Mouse (Mus musculus) lung, postnatal 14 days (tissue): Measurements from ENCODE around the gene Trpc2.
"Not testable (repeated sequence)": the region's sequence is repeated elsewhere in the genome, so short reads cannot be mapped to it uniquely, and the experiment has no call there.

Experiments used
- DNase-seq: peaks from one replicate; pipeline ENCODE4 v3.0.0; 2021

Gene Trpc2

GRCm38 (mm10) chr7:102082816-102083215 lies at the start of gene Trpc2:
Gene Trpc2, plus strand, starts transcription at chr7:102083116.
- no peak for DNase-seq

- no peak for DNase-seq
Observed at GRCm38 (mm10) chr7:102034904-102035303, 48.0 kb upstream of the Trpc2 start.

- no peak for DNase-seq
Observed at GRCm38 (mm10) chr7:102035534-102035933, 47.4 kb upstream of the Trpc2 start.

- no peak for DNase-seq
Observed at GRCm38 (mm10) chr7:102037318-102037717, 45.6 kb upstream of the Trpc2 start.

- no peak for DNase-seq
Observed at GRCm38 (mm10) chr7:102042314-102042713, 40.6 kb upstream of the Trpc2 start.

- not testable (repeated sequence) for DNase-seq
Observed at GRCm38 (mm10) chr7:102048524-102048923, 34.4 kb upstream of the Trpc2 start.

- DNase-seq, result no peak
Observed at GRCm38 (mm10) chr7:102061353-102061752, 21.6 kb upstream of the Trpc2 start.

- no peak for DNase-seq
Observed at GRCm38 (mm10) chr7:102062203-102062602, 20.7 kb upstream of the Trpc2 start.

GRCm38 (mm10) chr7:102063891-102064290 lies 19.0 kb upstream of the Trpc2 start:
- no peak for DNase-seq

- no peak for DNase-seq
Observed at GRCm38 (mm10) chr7:102064655-102065045, 18.3 kb upstream of the Trpc2 start.

- peak; percentile 89 for DNase-seq
Observed at GRCm38 (mm10) chr7:102065046-102065891, 17.6 kb upstream of the Trpc2 start, which contains the start of the genes Rnf121, Xndc1 and Xntrpc. Gene Rnf121, minus strand, starts transcription at chr7:102065469. Gene Xndc1, plus strand, starts transcription at chr7:102065511. Gene Xntrpc, plus strand, starts transcription at chr7:102065713.

GRCm38 (mm10) chr7:102066363-102066762 lies 16.6 kb upstream of the Trpc2 start:
- DNase-seq, result no peak

- DNase-seq, result peak; percentile 35
Observed at GRCm38 (mm10) chr7:102076714-102077296, 6.1 kb upstream of the Trpc2 start.

GRCm38 (mm10) chr7:102078517-102078916 lies 4.4 kb upstream of the Trpc2 start:
- DNase-seq, result peak; percentile 46

GRCm38 (mm10) chr7:102080311-102080710 lies 2.6 kb upstream of the Trpc2 start:
- DNase-seq, result no peak

GRCm38 (mm10) chr7:102081784-102082183 lies 1.1 kb upstream of the Trpc2 start:
- DNase-seq, result no peak

GRCm38 (mm10) chr7:102084041-102084696 lies 1.3 kb downstream of the Trpc2 start:
- DNase-seq, result no peak

GRCm38 (mm10) chr7:102087336-102087735 lies 4.4 kb downstream of the Trpc2 start:
- no peak for DNase-seq

GRCm38 (mm10) chr7:102099760-102100661 lies 17.1 kb downstream of the Trpc2 start:
- peak; percentile 46 for DNase-seq

GRCm38 (mm10) chr7:102100868-102101267 lies 18.0 kb downstream of the Trpc2 start:
- no peak for DNase-seq

GRCm38 (mm10) chr7:102101487-102101886 lies 18.6 kb downstream of the Trpc2 start, which contains the start of gene Art1:
Gene Art1, plus strand, starts transcription at chr7:102101743.
- no peak for DNase-seq

- DNase-seq, result no peak
Observed at GRCm38 (mm10) chr7:102102241-102102640, 19.3 kb downstream of the Trpc2 start.
